Mouse (Mus musculus): Measurements from ENCODE around the gene Csnk2b. TPM values are rescaled to one million over a fixed set of nuclear protein-coding genes. Genes with fewer than 3 reads are reported as not detected.

Csnk2b gene
- polyA plus RNA-seq, 1 experiment: 515 TPM

GRCm38 (mm10) chr17:35132174-35132560, 10.3 kb upstream of the Csnk2b start:
- 89% methylated on average over 3 of the region's 3 CpGs for WGBS
- H3K4me3 ChIP-seq (ENCODE audit: control insufficient read depth, insufficient read depth, low read length): no peak overlapping the region
- no peaks in the 10 kb centered on the region for H3K27me3 ChIP-seq (ENCODE audit: control insufficient read depth, insufficient read depth, low read length)
- TF ChIP-seq CTCF (IDR thresholded peaks at IDR 0.05; ENCODE audit: borderline replicate concordance, control insufficient read depth, extremely low read depth, insufficient read depth, low read length, poor library complexity): no peak
- TF ChIP-seq POLR2A (IDR thresholded peaks at IDR 0.05; ENCODE audit: control insufficient read depth, extremely low read depth, insufficient read depth, low read length, poor library complexity): no peak
- H3K36me3 ChIP-seq (ENCODE audit: control insufficient read depth, insufficient read depth, low read length): no peaks in the 10 kb centered on the region
- peaks cover 11% of the 10 kb centered on the region for H3K4me1 ChIP-seq (replicated peaks; ENCODE audit: control insufficient read depth, insufficient read depth, low read length)
- no peak overlapping the region for H3K27ac ChIP-seq (ENCODE audit: control insufficient read depth, insufficient read depth, low read length)
- no peak for DNase-seq

GRCm38 (mm10) chr17:35131500-35132173, 9.8 kb upstream of the Csnk2b start, which contains the start of gene Apom:
Gene Apom (minus strand): TSS chr17:35132050.
- H3K4me3 ChIP-seq (ENCODE audit: control insufficient read depth, insufficient read depth, low read length): no peak within 1 kb of the TSS
- no peak within 1 kb of the TSS for H3K27ac ChIP-seq (ENCODE audit: control insufficient read depth, insufficient read depth, low read length)
- H3K4me1 ChIP-seq (replicated peaks; ENCODE audit: control insufficient read depth, insufficient read depth, low read length): peaks cover 17% of the 10 kb centered on the region
- TF ChIP-seq CTCF (IDR thresholded peaks at IDR 0.05; ENCODE audit: borderline replicate concordance, control insufficient read depth, extremely low read depth, insufficient read depth, low read length, poor library complexity) (no peak), POLR2A (IDR thresholded peaks at IDR 0.05; ENCODE audit: control insufficient read depth, extremely low read depth, insufficient read depth, low read length, poor library complexity) (no peak)
- WGBS: 89% methylated on average over 15 of the region's 15 CpGs
- no peaks in the 10 kb centered on the region for H3K27me3 ChIP-seq (ENCODE audit: control insufficient read depth, insufficient read depth, low read length)
- H3K36me3 ChIP-seq (ENCODE audit: control insufficient read depth, insufficient read depth, low read length): no peaks in the 10 kb centered on the region
- DNase-seq: no peak

- WGBS: 94% methylated on average over 8 of the region's 8 CpGs
- no peak overlapping the region for H3K27ac ChIP-seq (ENCODE audit: control insufficient read depth, insufficient read depth, low read length)
- no peaks in the 10 kb centered on the region for H3K27me3 ChIP-seq (ENCODE audit: control insufficient read depth, insufficient read depth, low read length)
- H3K4me3 ChIP-seq (ENCODE audit: control insufficient read depth, insufficient read depth, low read length): no peak overlapping the region
- H3K4me1 ChIP-seq (replicated peaks; ENCODE audit: control insufficient read depth, insufficient read depth, low read length): peaks cover 16% of the 10 kb centered on the region
- H3K36me3 ChIP-seq (ENCODE audit: control insufficient read depth, insufficient read depth, low read length): no peaks in the 10 kb centered on the region
- TF ChIP-seq POLR2A (IDR thresholded peaks at IDR 0.05; ENCODE audit: control insufficient read depth, extremely low read depth, insufficient read depth, low read length, poor library complexity) (no peak), CTCF (IDR thresholded peaks at IDR 0.05; ENCODE audit: borderline replicate concordance, control insufficient read depth, extremely low read depth, insufficient read depth, low read length, poor library complexity) (no peak)
- no peak for DNase-seq
Observed at GRCm38 (mm10) chr17:35131038-35131437, 9.2 kb upstream of the Csnk2b start.

- TF ChIP-seq POLR2A (IDR thresholded peaks at IDR 0.05; ENCODE audit: control insufficient read depth, extremely low read depth, insufficient read depth, low read length, poor library complexity) (no peak), CTCF (IDR thresholded peaks at IDR 0.05; ENCODE audit: borderline replicate concordance, control insufficient read depth, extremely low read depth, insufficient read depth, low read length, poor library complexity) (no peak)
- WGBS: 93% methylated on average over 11 of the region's 11 CpGs
- H3K27ac ChIP-seq (ENCODE audit: control insufficient read depth, insufficient read depth, low read length): no peak overlapping the region
- peaks cover 17% of the 10 kb centered on the region for H3K4me1 ChIP-seq (replicated peaks; ENCODE audit: control insufficient read depth, insufficient read depth, low read length)
- no peaks in the 10 kb centered on the region for H3K36me3 ChIP-seq (ENCODE audit: control insufficient read depth, insufficient read depth, low read length)
- no peak overlapping the region for H3K4me3 ChIP-seq (ENCODE audit: control insufficient read depth, insufficient read depth, low read length)
- no peak for DNase-seq
- no peaks in the 10 kb centered on the region for H3K27me3 ChIP-seq (ENCODE audit: control insufficient read depth, insufficient read depth, low read length)
Observed at GRCm38 (mm10) chr17:35128996-35129395, 7.1 kb upstream of the Csnk2b start.

- Histone ChIP-seq H3K4me3 (ENCODE audit: control insufficient read depth, insufficient read depth, low read length) (peak overlapping the region; percentile 76), H3K4me1 (replicated peaks; ENCODE audit: control insufficient read depth, insufficient read depth, low read length) (peaks cover 22% of the 10 kb centered on the region), H3K27ac (ENCODE audit: control insufficient read depth, insufficient read depth, low read length) (peak overlapping the region; percentile 81), H3K36me3 (ENCODE audit: control insufficient read depth, insufficient read depth, low read length) (no peaks in the 10 kb centered on the region), H3K27me3 (ENCODE audit: control insufficient read depth, insufficient read depth, low read length) (no peaks in the 10 kb centered on the region)
- no peak for DNase-seq
- TF ChIP-seq CTCF (IDR thresholded peaks at IDR 0.05; ENCODE audit: borderline replicate concordance, control insufficient read depth, extremely low read depth, insufficient read depth, low read length, poor library complexity) (no peak), POLR2A (IDR thresholded peaks at IDR 0.05; ENCODE audit: control insufficient read depth, extremely low read depth, insufficient read depth, low read length, poor library complexity) (no peak)
- 34% methylated on average over 13 of the region's 13 CpGs for WGBS
Observed at GRCm38 (mm10) chr17:35127017-35127416, 5.2 kb upstream of the Csnk2b start.

GRCm38 (mm10) chr17:35126206-35126611, 4.4 kb upstream of the Csnk2b start, which contains the start of gene D17H6S53E:
Gene D17H6S53E (plus strand): TSS chr17:35126373.
- Histone ChIP-seq H3K4me1 (replicated peaks; ENCODE audit: control insufficient read depth, insufficient read depth, low read length) (peaks cover 22% of the 10 kb centered on the region), H3K36me3 (ENCODE audit: control insufficient read depth, insufficient read depth, low read length) (no peaks in the 10 kb centered on the region), H3K27ac (ENCODE audit: control insufficient read depth, insufficient read depth, low read length) (peak within 1 kb of the TSS; percentile 81), H3K27me3 (ENCODE audit: control insufficient read depth, insufficient read depth, low read length) (no peaks in the 10 kb centered on the region), H3K4me3 (ENCODE audit: control insufficient read depth, insufficient read depth, low read length) (peak within 1 kb of the TSS; percentile 76)
- WGBS: under 1% methylated on average over 36 of the region's 36 CpGs
- peak; percentile 79 for TF ChIP-seq POLR2A (IDR thresholded peaks at IDR 0.05; ENCODE audit: control insufficient read depth, extremely low read depth, insufficient read depth, low read length, poor library complexity)
- TF ChIP-seq CTCF (IDR thresholded peaks at IDR 0.05; ENCODE audit: borderline replicate concordance, control insufficient read depth, extremely low read depth, insufficient read depth, low read length, poor library complexity): peak; percentile 53; the same call in 1 of the 2 replicates
- DNase-seq: peak; percentile 85
